Mouse (Mus musculus): ENCODE results near the gene Ppp2r5e.

DNA sequence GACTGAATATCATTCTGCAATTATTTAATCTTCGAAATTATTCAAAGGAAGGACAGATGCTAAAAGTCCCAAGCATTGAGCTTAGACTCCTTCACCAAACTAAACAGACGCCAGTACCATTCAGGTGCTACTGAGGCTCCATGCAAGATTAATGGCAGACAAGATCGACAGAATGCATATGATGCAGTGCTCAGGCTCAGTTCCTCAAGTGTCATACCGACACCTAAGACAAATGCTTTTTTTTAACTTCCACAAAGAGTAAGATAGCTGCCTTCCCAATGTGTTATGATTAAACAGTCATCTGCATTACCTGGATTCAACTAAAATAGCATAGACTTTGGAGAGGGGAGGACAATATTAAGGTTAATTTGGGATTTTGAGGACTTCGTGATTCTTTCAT is 1.6 kb downstream of the Ppp2r5e start:
- TF ChIP-seq CTCF (IDR thresholded peaks at IDR 0.05; ENCODE audit: control insufficient read depth, insufficient read depth, low read length) (no peak), POLR2A (IDR thresholded peaks at IDR 0.05; ENCODE audit: borderline replicate concordance, control insufficient read depth, low read depth, low read length) (no peak)

Data from bone marrow, adult 2 months (tissue).